Mouse (Mus musculus) spleen, adult 2 months (tissue): ENCODE results near the gene Clstn2. TPM values are rescaled to one million over a fixed set of nuclear protein-coding genes. Genes with fewer than 3 reads are reported as not detected.

Experiments
- DNase-seq, 2 experiments: peaks; one replicate each; pipeline versions ENCODE4 v3.0.0 to v3.0.0-alpha.2; 2012 to 2021; ENCODE audit warnings: low spot score in 2 of 2, low read depth in 1 of 2
- H3K27ac ChIP-seq: fragments of 200-500 bp; 2 replicates; pipeline ENCODE4 v1.5.1; 2012; ENCODE audit warnings: low read length, inconsistent platforms; ENCODE audit not compliant: insufficient read depth
- H3K27me3 ChIP-seq: fragments of 200-500 bp; 2 replicates; pipeline ENCODE4 v1.6.1; 2012; ENCODE audit warnings: mild to moderate bottlenecking, moderate library complexity, low read length, inconsistent platforms; ENCODE audit not compliant: control insufficient read depth, insufficient read depth
- H3K36me3 ChIP-seq: fragments of 200-500 bp; 2 replicates; pipeline ENCODE4 v1.6.1; 2012; ENCODE audit warnings: mild to moderate bottlenecking, low read length, inconsistent platforms; ENCODE audit not compliant: control insufficient read depth, insufficient read depth
- H3K4me1 ChIP-seq: fragments of 200-500 bp; 2 replicates; pipeline ENCODE4 v1.6.1; 2011; ENCODE audit warnings: inconsistent platforms; ENCODE audit not compliant: control insufficient read depth, insufficient read depth, insufficient read length
- H3K4me3 ChIP-seq: fragments of 200-500 bp; 2 replicates; pipeline ENCODE4 v1.5.1; 2011; ENCODE audit warnings: mild to moderate bottlenecking, inconsistent platforms; ENCODE audit not compliant: insufficient read depth, insufficient read length; ENCODE audit errors: extremely low read depth
- CTCF ChIP-seq: fragments of 200-500 bp; IDR thresholded peaks from 2 replicates; pipeline ENCODE4 v1.5.1; 2011; ENCODE audit warnings: mild to moderate bottlenecking, inconsistent platforms; ENCODE audit not compliant: insufficient read depth, insufficient read length, insufficient replicate concordance; ENCODE audit errors: extremely low read depth
- POLR2A ChIP-seq: fragments of 200-500 bp; IDR thresholded peaks from 2 replicates; pipeline ENCODE4 v1.6.1; 2011; ENCODE audit warnings: low read depth, low read length, inconsistent platforms
- WGBS: fragments of 180-500 bp; shearing (Covaris S2); methylation state at CpG from one replicate; pipeline ENCODE4 v1.1.7; 2018; 5-methylcytosine and 5-hydroxymethylcytosine counted together
- polyA plus RNA-seq: library from polyadenylated mRNA; depleted of rRNA; stranded (reverse); fragments of >200 nt; gene quantifications from 2 replicates; pipeline ENCODE4 v1.2.3, GENCODE M21; 2012

Gene Clstn2
- polyA plus RNA-seq, 1 experiment = 0.58 TPM

DNA sequence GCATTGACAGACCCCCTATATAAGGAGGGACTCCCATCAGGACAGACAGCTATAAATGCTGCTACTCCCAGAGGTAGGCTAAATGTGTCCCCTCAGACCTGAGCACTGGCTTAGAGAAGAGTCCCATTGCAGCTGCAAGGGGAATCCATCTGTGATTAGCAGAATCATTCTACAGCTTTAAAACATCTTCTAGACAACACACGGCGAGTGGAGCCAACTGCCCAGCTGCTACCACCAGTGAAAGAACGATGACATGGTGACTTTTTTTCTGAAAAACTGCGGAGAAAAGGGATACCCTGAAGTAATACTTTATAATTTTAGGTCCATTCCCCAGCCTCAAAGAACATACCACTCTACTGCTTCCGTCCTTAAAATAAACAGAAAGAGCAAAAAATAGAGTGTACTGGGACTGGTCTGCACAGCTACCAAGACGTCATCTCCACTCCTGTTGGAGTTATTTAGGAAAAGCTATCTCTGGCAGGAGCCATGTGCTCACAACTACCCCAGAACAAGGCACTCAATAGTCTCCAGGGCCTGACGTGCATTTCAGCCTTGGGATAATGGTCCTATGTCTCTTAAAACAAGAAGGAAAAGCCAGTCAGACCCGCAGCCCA lies 79.1 kb downstream of the Clstn2 start:
- Histone ChIP-seq H3K4me3 (no peak overlapping the region), H3K27me3 (no peaks in the 10 kb centered on the region), H3K36me3 (no peaks in the 10 kb centered on the region), H3K4me1 (no peaks in the 10 kb centered on the region), H3K27ac (no peak overlapping the region)
- TF ChIP-seq POLR2A (no peak), CTCF (no peak)
- DNase-seq = no peak
- 84% methylated on average over 8 of the region's 8 CpGs for WGBS

GRCm38 (mm10) chr9:97950378-97951006 lies 82.5 kb downstream of the Clstn2 start:
- WGBS = 80% methylated on average over 6 of the region's 6 CpGs

DNA sequence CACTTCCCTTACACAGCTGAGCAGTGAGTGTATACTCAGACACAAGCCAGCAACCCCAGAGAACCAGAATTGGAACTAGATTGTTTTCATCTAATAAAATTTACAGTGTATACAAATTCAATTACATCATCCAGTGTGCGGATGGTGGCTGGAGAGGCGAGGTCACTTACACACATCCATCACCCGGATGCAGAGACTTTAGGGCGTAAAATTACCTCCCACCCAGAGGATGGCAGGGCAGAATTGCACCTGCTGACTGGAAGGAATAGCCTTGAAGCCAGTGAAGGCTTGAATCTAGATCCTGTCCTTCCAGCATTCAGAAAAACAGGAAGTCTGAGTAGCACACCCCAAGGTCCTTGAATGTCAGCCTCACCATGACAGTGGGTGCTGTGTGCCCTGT lies 113.7 kb downstream of the Clstn2 start:
- Histone ChIP-seq H3K4me3 (no peak overlapping the region), H3K4me1 (no peaks in the 10 kb centered on the region), H3K27ac (no peak overlapping the region), H3K36me3 (no peaks in the 10 kb centered on the region), H3K27me3 (no peaks in the 10 kb centered on the region)
- no peak for DNase-seq
- TF ChIP-seq CTCF (no peak), POLR2A (no peak)
- 81% methylated on average over 4 of the region's 4 CpGs for WGBS

More at GRCm38 (mm10) chr9:97950378-97951006, 82.5 kb downstream of the Clstn2 start:
- Histone ChIP-seq H3K4me3 (no peak overlapping the region), H3K27me3 (no peaks in the 10 kb centered on the region), H3K36me3 (no peaks in the 10 kb centered on the region), H3K4me1 (no peaks in the 10 kb centered on the region), H3K27ac (no peak overlapping the region)
- DNase-seq = no peak
- no peak for TF ChIP-seq CTCF
- no peak for TF ChIP-seq POLR2A

- 91% methylated on average over 3 of the region's 3 CpGs for WGBS
- no peak overlapping the region for H3K27ac ChIP-seq
- no peak for TF ChIP-seq CTCF
- TF ChIP-seq POLR2A = no peak
- no peaks in the 10 kb centered on the region for H3K27me3 ChIP-seq
- H3K36me3 ChIP-seq = no peaks in the 10 kb centered on the region
- no peak for DNase-seq
- H3K4me1 ChIP-seq = no peaks in the 10 kb centered on the region
- H3K4me3 ChIP-seq = no peak overlapping the region
Observed at GRCm38 (mm10) chr9:97891415-97891814, 141.6 kb downstream of the Clstn2 start.

DNA sequence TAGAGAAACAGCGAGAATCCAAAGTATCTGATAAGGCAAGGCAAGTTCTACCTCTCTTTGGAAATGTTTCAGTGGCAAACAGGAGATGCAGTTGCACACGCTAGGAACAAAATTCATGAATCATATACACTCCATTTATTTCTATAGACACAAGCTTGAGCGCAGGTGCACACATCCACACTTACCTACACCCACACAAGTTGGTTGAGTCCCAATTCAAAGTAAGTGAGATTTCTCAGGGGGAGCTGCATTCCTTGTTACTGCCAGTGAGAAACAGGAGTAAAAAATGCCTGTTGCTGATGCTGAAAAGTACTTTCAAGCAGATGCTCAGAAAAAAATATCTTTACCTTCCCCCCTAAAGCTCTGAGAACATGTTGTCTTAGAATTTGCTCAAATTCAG lies 149.6 kb downstream of the Clstn2 start:
- no peak for TF ChIP-seq CTCF
- TF ChIP-seq POLR2A = no peak
- Histone ChIP-seq H3K36me3 (no peaks in the 10 kb centered on the region), H3K4me3 (no peak overlapping the region), H3K27ac (no peak overlapping the region), H3K27me3 (no peaks in the 10 kb centered on the region), H3K4me1 (no peaks in the 10 kb centered on the region)
- WGBS = 79% methylated on average over 3 of the region's 3 CpGs
- DNase-seq = no peak

- 72% methylated on average over 8 of the region's 8 CpGs for WGBS
- no peaks in the 10 kb centered on the region for H3K36me3 ChIP-seq
- no peak overlapping the region for H3K27ac ChIP-seq
- DNase-seq = no peak
- H3K4me1 ChIP-seq = no peaks in the 10 kb centered on the region
- no peak for TF ChIP-seq CTCF
- TF ChIP-seq POLR2A = no peak
- no peaks in the 10 kb centered on the region for H3K27me3 ChIP-seq
- no peak overlapping the region for H3K4me3 ChIP-seq
Observed at GRCm38 (mm10) chr9:97867013-97867700, 165.8 kb downstream of the Clstn2 start.

DNA sequence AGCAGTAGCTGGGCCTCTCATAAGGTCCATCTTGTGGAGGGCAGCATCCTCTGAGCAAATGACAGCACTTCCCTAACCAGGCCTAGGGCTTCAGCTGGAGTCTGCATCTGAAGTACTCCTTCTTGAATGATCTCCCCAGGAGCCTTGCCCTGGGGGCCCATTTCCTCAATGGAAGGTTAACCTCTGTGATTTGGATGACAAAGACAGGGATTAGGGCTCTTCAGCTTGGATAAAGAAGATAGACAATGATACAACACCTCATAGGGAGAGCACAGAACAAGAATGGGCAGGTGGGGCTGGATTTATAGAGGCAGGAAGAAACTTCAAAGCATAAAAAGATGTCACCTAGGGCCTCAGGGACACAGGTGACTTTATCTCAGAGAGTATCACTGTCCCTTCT lies 180.1 kb downstream of the Clstn2 start:
- no peak for DNase-seq
- H3K4me1 ChIP-seq = no peaks in the 10 kb centered on the region
- no peak overlapping the region for H3K27ac ChIP-seq
- H3K27me3 ChIP-seq = no peaks in the 10 kb centered on the region
- no peak overlapping the region for H3K4me3 ChIP-seq
- TF ChIP-seq POLR2A (no peak), CTCF (no peak)
- no peaks in the 10 kb centered on the region for H3K36me3 ChIP-seq
